Mouse (Mus musculus): ENCODE results near the gene Gad2.
"Not testable (repeated sequence)": the region's sequence is repeated elsewhere in the genome, so short reads cannot be mapped to it uniquely, and the experiment has no call there.

Gene Gad2

DNA sequence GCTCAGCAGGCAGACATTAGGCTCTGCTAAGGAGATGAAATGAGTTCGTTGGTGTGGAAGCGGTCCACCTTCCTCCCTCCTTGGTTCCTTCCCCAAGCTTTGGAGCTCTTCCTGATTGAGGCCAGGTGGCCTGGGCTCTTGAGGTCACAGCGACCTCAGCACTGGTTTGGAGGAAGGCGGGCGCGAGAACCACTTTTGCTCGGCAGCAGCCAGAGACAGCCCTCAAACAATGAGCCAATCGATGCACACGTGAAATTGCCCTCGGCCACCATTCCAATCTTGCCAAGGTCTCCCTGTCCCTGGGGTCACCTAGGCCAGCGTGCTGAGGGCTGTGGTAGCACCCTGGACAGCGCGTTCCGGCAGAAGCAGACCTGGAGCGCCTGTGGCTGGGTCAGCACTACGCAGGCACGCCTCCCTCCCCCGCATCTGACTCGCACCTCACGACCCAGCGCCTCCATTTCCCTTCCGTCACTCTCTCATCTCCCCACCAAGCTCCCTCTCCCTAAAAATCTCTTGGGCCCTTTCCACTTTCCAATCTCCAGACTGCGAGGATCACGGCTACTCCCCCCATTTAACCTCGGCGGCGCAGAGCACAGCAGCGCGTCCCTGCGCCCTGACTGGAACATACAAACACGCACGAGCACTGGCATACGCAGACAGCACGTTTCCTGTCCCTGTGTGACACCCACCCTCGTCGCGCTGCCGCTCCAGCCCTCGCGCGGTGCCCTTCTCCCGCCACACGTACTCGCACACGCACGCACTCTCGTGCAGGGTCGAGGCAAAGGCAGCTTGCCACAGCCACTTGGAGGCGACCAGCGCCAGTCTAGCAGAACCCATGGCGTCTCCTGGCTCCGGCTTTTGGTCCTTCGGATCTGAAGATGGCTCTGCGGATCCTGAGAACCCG, at the start of gene Gad2:
Gene Gad2 (plus strand): TSS at position 378 of the 904 bp plus-strand sequence.
- DNase-seq (ENCODE audit: low spot score): peak; percentile 19

DNA sequence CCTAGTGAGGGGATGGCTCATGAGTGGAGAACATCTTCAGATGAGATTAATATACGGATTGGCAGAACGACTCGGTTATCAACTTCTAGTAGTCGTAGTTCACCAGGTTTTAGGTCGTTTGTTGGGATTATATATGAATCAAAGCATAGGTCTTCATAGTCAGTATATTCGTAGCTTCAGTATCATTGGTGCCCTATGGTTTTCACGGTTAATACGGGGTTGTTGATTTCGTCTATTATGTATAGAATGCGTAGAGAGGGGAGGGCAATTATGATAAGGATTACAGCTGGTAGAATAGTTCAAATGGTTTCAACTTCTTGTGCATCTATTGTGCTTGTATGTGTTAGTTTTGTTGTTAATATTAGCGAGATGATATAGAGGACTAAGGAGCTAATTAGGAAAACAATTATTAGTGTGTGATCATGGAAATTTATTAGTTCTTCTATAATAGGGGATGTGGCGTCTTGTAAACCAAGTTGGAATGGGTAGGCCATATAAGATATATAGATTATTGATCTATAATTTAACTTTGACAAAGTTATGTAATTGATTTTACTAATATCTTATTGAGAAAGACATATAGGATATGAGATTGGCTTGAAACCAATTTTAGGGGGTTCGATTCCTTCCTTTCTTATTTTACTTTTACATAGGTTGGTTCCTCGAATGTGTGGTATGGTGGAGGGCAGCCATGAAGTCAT, 34.4 kb upstream of the Gad2 start:
- DNase-seq (ENCODE audit: low spot score): not testable (repeated sequence)

DNA sequence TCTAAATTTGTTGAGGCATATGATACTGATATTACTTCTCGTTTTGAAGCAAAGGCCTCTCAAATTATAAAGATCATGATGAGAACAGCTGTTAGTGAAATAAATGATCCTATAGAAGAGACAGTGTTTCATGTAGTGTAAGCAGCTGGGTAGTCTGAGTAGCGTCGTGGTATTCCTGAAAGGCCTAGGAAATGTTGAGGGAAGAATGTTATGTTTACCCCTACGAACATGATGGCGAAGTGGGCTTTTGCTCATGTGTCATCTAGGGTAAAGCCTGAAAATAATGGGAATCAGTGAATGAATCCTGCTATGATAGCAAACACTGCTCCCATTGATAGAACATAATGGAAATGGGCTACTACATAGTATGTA, 33.8 kb upstream of the Gad2 start:
- not testable (repeated sequence) for DNase-seq (ENCODE audit: low spot score)

DNA sequence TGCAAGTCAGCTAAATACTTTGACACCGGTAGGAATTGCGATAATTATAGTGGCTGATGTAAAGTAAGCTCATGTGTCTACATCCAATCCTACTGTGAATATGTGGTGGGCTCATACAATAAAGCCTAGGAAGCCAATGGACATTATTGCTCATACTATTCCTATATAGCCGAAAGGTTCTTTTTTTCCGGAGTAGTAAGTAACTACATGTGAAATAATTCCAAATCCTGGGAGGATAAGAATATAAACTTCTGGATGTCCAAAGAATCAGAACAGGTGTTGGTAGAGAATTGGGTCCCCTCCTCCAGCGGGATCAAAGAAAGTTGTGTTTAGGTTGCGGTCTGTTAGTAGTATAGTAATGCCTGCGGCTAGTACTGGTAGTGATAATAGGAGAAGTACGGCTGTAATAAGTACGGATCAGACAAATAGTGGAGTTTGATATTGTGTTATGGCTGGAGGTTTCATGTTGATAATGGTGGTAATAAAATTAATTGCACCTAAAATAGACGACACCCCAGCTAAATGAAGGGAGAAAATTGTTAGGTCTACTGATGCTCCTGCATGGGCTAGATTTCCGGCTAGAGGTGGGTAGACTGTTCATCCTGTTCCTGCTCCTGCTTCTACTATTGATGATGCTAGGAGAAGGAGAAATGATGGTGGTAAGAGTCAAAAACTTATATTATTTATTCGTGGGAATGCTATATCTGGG, 33.2 kb upstream of the Gad2 start:
- not testable (repeated sequence) for DNase-seq (ENCODE audit: low spot score)

DNA sequence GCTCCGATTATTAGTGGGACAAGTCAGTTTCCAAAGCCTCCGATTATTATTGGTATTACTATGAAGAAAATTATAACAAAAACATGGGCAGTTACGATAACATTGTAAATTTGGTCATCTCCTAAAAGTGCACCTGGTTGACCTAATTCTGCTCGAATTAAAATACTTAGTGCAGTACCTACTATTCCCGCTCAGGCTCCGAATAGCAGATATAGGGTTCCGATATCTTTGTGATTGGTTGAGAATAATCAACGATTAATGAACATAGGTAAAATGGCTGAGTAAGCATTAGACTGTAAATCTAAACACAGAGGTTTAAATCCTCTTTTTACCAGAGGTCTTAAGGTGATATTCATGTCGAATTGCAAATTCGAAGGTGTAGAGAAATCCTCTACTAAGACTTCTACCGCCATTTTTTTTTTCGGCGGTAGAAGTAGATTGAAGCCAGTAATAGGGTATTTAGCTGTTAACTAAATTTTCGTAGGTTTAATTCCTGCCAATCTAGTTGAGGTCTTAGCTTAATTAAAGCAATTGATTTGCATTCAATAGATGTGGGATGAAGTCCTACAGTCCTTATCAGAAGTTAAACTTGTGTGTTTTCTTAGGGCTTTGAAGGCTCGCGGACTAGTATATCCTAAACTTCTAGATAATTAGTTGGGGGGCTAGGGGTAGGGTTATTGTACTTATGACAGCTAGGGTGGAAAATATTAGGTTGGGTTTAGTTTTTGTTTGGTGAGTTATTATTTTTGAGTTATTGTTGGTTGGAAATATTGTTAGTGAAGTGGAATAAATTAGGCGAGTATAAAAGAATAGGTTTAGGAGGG, 32.4 kb upstream of the Gad2 start:
- not testable (repeated sequence) for DNase-seq (ENCODE audit: low spot score)

DNA sequence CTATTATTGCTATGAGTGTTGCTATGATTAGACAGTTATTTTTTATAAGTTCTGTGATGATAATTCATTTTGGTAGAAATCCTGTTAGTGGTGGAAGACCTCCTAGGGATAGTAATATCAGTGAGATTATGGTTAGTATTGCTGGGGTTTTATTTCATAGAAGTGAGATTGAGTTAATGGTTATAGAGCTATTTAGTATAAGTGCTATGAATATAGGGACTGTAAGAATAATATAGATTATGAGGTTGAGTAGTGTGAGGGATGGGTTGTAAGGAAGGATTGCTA, 31.9 kb upstream of the Gad2 start:
- DNase-seq (ENCODE audit: low spot score): no peak

DNA sequence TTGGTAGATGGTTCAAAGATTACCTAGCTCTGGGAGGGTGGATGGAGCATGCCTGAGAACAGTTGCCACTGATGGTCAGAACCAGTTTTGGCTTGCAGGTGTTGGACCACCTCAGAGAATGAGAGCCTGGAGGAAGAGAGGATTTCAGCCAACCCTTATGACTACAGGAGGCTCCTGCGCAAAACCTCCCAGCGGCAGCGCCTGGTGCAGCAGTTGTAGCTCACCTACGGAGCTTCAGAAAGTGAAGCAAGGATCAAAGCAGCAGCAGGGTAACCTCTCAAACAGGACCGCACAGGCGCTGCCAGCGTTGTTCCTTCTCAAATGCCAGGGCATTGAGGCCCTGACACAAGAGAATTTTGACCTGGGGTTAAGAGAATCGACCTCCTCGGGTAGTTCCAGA, 4.1 kb upstream of the Gad2 start:
- DNase-seq (ENCODE audit: low spot score): no peak

DNA sequence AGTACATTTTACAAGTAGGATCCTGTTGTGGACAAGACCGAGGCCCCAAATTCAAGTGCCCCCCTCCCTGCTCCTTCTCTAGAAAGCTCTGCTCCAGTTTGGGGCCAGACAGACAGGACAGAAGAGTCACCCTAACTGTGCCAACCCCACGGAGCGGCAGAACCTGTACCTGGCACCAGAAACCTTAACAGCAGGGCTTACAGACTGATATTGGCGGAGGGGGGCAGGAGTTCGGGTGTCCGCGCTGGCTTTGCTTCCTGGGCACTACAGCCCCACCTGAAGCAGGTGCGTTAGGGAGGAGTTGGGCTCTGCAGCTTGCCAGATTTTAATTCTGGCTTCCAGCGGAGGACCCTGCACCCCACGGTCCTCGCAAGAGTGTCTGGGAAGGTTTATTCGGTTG, 2.6 kb upstream of the Gad2 start:
- no peak for DNase-seq (ENCODE audit: low spot score)

DNA sequence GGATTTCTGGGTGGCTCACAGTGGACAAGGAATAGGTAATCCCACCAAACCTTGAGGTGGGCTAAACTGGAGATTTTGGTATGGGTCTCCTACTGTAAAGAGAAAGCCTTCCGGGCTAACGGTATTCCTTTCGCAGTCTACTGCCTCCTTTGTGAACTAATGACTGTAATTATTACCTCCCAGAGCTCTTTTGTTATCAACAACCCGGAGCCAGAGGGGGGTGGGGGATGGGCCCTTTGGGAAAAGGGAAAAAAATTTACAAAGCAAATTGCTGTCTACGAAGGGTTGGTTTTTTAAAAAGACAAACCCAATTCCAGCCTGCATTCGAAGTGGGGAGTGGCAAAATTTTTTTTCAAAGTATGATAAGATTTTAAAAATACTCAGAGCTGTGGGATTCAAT, 2.0 kb upstream of the Gad2 start:
- DNase-seq (ENCODE audit: low spot score): no peak

DNA sequence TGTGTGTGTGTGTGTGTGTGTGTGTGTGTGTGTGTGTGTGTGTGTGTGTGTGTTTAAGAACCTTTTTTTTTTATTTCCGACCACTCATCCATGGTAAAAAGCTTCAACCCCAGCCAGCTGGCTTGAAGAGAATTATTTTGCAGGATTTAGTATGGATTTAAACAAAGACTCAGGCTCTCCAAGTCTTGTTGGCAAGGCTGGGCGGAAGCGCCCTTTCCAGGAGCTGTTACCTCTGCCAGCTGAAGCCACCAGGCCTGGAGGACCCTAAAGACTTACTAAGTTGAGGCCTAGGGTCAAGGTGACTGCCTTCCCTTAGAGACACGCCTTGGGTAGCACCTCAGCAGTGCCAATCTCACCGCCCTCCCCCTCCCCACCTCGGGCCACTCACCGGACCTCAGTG, 1.5 kb upstream of the Gad2 start:
- DNase-seq (ENCODE audit: low spot score): no peak

DNA sequence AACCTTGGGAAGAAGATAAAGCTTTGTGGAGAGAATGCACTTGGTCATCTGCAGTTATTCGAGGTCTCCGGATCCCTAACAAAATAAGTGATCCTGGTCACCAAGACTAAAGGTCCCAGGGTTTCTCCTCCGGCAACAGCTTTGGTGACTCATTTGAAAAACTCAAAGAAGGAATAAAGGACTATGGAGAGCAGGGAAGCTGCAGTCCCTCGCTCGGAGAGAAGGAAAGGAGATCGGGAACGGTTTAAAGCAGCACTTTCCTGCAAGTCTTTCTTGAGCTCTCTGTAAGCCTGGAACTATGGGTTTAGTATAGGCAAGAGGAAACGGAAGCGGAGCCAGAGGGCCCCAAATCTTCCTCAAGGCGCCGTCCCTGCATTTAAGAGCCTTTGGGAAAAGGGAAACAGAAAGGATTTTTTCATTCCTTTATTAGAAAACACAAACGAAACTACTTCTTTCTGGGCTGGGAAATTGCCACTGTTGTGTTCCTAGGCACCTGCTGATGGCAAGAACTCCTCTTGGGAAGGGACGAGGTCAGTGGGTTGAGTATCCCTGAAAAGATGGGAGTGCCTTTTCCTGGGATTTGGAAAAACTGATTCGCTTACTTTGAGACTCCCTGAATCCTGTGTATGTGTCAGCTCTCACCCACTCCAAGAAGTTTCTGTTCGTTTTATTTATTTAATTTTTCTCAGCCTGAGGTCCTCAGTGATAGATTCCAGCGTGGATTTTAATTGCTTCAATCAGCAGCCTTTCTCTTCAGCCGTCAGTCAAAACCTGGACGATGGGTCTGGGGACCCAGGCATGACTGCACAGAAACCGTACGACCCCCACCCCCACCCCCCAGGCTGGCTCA, 802 bp upstream of the Gad2 start:
- DNase-seq (ENCODE audit: low spot score): no peak

DNA sequence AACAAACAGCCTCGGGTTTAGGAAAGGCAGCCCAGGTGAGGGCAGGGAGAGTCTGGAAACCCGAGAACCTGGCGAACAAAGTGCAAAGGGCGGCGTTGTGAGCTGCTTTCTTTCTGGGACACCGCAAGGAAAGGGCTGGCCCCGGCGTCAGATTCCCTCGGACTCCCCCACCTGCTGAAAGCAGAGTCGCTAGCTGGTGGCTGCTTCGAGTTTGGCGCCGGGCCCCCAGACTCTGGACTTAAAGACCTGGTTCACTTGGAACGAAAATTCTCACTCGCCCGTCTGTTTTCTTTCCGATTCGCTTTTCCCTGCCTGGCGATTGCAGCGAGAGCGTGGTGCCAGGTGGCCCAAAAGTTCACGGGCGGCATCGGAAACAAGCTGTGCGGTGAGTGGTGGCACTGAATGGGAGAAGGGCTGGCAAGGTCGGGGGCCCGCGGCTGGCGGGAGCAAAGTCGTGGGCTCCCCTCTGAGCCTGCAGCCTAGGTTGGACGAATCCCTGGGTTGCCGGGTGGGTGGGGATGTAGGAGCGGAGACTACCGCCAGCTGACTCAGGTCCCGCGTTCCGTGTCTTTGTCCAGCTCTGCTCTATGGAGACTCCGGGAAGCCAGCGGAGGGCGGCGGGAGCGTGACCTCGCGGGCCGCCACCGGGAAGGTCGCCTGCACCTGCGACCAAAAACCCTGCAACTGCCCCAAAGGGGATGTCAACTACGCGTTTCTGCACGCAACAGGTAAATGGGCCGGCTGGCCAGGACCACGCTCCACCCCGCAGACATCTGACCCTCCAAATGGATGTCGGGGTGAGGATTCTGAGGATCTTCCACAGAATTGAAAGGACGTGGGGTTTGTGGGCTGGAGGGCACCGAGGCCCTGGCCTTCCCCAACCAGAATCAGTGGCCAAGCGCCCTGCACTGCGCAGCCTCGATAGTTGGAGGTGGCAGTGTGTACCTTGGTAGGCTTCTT, 1.4 kb downstream of the Gad2 start:
- DNase-seq (ENCODE audit: low spot score): no peak

DNA sequence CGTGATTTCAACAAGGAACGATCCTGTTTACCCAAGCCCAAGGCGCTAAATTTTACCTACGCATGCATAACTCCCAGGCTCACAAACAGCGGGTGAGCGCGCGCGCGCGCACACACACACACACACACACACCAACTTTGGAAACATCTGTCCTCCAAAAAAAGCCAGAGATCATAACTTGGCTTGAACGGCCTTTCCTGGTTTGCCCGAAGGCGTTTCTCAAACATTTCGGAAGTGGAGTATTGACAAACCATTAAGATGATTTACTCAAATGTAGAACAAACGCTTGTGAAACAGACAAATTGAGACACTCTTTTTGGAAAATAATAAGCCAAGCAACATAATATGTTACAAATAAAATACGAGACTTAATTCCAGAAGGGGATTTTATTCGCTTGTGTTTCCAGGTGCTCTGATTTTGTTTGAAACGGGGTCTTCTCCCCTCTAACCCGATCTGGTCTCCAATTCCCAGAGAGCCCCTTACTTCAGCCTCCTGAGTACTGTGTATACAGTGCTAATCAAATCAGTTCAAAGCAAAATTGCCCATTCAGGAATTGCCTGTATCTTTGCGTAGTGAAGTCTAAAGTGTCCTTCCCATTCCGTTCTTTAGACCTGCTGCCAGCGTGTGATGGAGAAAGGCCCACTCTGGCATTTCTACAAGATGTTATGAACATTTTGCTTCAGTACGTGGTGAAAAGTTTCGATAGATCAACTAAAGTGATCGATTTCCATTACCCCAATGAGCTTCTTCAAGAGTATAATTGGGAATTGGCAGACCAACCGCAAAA, 2.4 kb downstream of the Gad2 start:
- no peak for DNase-seq (ENCODE audit: low spot score)

DNA sequence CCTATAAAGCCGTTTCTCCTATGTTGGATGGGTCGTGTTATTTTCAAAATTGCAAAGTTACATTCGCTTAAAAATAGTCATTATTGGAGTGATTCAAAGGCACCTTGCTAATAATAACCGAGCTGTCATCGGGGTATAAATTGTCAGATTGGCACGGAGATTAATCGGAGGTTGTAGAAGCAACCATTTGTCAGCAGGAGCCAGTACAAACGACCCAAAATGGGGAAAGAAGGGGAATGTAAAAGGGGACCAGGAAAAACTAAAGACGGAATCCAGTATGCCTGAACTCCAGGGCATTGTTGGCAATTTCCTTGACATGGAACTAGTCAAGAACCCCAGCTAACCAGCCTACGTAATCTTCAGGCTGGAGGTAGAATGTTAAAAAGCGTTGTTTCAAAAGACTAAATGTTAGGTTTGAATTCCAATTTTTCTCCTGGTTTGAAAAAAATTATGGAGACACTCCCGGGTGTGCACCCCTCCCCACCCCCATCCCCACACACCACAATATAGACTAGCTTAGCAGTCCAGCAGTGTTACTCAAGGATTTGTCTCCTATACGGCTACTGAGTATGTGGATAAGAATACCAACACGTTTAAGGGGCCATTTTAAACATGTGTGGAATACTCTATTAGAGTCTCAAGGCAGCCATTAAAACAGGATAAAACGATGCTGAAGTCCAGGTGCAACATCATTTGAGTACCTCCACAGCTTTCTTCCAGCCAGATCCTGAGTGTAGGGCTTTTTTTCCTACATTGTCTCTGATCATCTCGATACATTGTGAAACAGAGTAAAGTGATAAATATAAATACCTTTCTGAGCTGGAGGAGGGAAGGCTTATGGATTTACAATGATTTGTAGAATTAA, 3.3 kb downstream of the Gad2 start:
- no peak for DNase-seq (ENCODE audit: low spot score)

DNA sequence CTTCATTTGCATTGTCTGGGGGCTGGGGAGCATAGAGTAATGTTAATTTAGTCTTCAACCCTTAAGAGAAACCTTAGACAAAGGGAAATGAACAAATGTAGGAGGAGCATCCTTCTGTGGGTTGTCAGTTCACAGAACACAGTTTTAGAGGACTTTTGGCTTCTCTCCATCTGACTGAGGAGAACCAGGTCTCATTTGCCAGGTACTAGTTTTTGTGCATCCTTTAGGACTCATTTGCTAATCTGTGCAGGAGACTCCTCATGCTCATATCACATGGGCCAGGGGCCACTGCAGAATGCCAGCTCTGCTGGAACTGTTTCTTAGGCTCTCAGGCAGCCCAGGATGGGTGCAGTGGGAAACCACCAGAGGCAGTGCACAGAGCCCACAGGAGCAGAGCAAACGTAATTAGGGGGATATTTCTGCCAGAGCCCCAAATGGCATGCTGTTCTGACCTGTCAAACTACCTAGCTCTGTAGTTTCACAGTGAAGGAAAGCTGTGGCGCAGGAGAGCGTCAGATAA, 5.2 kb downstream of the Gad2 start:
- no peak for DNase-seq (ENCODE audit: low spot score)

DNA sequence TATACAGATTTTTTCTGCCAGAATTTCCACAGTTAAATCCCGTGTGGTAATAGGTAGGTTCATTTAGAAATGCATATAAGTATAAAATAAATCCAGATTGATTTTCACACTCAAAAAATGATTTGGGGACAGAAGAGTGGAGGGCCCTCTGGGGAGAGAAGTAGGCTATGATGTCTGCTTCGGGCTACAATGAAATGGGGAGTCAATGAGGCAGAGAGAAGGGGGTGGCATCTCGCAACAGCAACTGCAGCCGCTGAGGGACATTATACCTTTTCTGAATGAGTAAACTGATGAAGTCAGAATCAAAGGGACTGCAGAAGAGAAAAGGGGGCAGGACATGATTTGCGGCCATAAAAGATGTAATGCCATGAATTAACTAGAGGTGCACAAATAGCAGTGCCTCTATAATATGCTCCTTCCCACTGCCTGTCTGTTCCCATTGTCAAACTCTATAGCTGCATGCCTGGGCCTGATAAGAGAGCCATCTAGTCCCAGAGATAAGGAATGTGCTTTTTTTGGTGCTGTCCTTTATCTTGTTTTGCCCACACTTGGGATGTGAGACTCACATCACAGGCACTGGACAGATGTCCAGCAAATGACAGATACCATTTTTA, 5.9 kb downstream of the Gad2 start:
- no peak for DNase-seq (ENCODE audit: low spot score)

DNA sequence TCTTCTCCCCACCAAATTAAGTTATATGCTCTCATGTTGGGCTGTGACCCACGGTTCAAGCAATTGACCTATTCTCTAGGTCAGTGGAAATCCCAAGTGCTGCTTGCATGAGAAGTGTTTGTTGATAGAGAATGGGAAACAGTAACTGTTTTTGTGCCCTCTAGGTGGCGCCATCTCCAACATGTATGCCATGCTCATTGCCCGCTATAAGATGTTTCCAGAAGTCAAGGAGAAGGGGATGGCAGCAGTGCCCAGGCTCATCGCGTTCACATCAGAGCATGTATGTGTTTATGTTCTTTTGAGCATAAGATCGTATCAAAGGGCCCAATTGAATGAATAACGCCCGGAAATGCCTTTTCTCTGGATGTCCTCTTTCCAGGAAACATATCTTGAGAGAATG, 12.8 kb downstream of the Gad2 start:
- DNase-seq (ENCODE audit: low spot score): no peak

DNA sequence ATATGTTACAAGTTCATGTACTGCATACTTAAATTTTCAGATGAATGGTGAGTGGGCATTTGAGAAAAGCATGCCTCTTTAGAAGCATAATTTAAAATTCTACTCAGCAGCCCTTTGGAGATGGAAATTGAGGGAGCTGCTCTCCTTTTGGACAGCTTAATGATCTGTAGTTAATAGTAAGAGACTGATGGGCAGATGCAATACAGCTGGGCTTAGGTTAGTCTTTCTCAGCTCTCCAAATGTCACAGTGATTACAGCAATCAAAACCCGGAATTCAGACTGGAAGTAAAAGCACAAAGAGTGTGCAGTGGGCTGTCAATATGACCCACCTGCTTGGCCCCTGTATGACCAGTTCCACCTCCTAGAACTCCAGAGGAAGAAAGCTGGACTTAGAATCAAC, 24.1 kb downstream of the Gad2 start:
- no peak for DNase-seq (ENCODE audit: low spot score)

Measured in ovary, postnatal 14 days (tissue).